In the genomic region with DNA sequence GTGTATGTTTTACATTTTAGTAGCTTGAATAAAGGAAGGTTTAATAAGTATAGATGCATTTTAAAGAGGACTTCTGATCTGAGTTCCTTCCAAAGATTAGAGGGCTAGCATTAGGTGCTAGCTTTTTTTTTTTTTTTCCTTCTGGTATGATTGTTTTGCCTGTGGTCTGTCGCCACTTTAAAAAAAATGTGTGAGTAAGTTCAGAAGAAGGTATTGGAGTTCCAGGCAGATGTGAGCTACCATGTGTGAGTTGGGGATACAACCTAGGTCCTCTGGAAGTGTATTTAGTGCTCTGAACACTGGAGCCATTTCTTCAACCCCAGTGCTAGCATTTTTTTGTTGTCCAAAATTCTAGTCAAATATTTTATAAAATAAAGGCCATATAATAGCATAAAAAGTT, we compare ENCODE assay signal across 31 mouse cellular contexts.
"Had no signal": no experiment of that assay in that cellular context is flagged by ENCODE, and none has a peak within 500 bp of the region (broad histone marks: within the 10 kb centered on the region; RNA-seq: fewer than 3 reads in every experiment).

No protein-coding gene starts in this region.

- H3K4me1 ChIP-seq: heart, embryonic 12.5 days; heart, embryonic 13.5 days; heart, embryonic 15.5 days; hindbrain, embryonic 10.5 days; hindbrain, embryonic 12.5 days; hindbrain, embryonic 13.5 days; hindbrain, embryonic 15.5 days; intestine, embryonic 15.5 days; kidney, embryonic 15.5 days had no signal

- H3K36me3 ChIP-seq: heart, embryonic 12.5 days; heart, embryonic 13.5 days; heart, embryonic 15.5 days; hindbrain, embryonic 10.5 days; hindbrain, embryonic 12.5 days; hindbrain, embryonic 13.5 days; hindbrain, embryonic 15.5 days; intestine, embryonic 15.5 days; kidney, embryonic 15.5 days had no signal

- H3K4me3 ChIP-seq: heart, embryonic 12.5 days; heart, embryonic 13.5 days; heart, embryonic 15.5 days; hindbrain, embryonic 10.5 days; hindbrain, embryonic 12.5 days; hindbrain, embryonic 13.5 days; hindbrain, embryonic 15.5 days; intestine, embryonic 15.5 days; kidney, embryonic 15.5 days; layer of hippocampus, adult 2 months; left cerebral cortex, adult 2 months had no signal

- H3K27me3 ChIP-seq: heart, embryonic 12.5 days; heart, embryonic 13.5 days; heart, embryonic 15.5 days; hindbrain, embryonic 12.5 days; hindbrain, embryonic 13.5 days; hindbrain, embryonic 15.5 days; intestine, embryonic 15.5 days; kidney, embryonic 15.5 days had no signal

- DNase-seq: heart, postnatal 10 days; heart, postnatal 14 days; heart, postnatal 36 days; heart, postnatal 4 days; kidney, adult 11 months; kidney, adult 18-20 months; kidney, adult 2 months; kidney, adult 8-10 months; kidney, adult 9 months; kidney, postnatal 10 days; kidney, postnatal 14 days; kidney, postnatal 25 days; kidney, postnatal 36 days; kidney, postnatal 4 days; layer of hippocampus, adult 9-11 months; layer of hippocampus, postnatal 36 days had no signal

- H3K9ac ChIP-seq: heart, embryonic 12.5 days; heart, embryonic 13.5 days; heart, embryonic 15.5 days; hindbrain, embryonic 12.5 days; hindbrain, embryonic 13.5 days; hindbrain, embryonic 14.5 days; hindbrain, embryonic 15.5 days; intestine, embryonic 15.5 days; kidney, embryonic 15.5 days had no signal

- H3K9me3 ChIP-seq: heart, embryonic 12.5 days; heart, embryonic 13.5 days; heart, embryonic 15.5 days; hindbrain, embryonic 10.5 days; hindbrain, embryonic 12.5 days; hindbrain, embryonic 13.5 days; hindbrain, embryonic 15.5 days; intestine, embryonic 15.5 days; kidney, embryonic 15.5 days had no signal

- H3K4me2 ChIP-seq: heart, embryonic 11.5 days; heart, embryonic 12.5 days; heart, embryonic 13.5 days; heart, embryonic 15.5 days; hindbrain, embryonic 12.5 days; hindbrain, embryonic 13.5 days; hindbrain, embryonic 14.5 days; hindbrain, embryonic 15.5 days; intestine, embryonic 15.5 days; kidney, embryonic 15.5 days had no signal

- H3K27ac ChIP-seq: heart, embryonic 13.5 days; heart, embryonic 15.5 days; hindbrain, embryonic 10.5 days; hindbrain, embryonic 12.5 days; hindbrain, embryonic 13.5 days; hindbrain, embryonic 14.5 days; hindbrain, embryonic 15.5 days; hindbrain, postnatal 0 days; intestine, embryonic 15.5 days; kidney, embryonic 15.5 days; kidney, postnatal 0 days; layer of hippocampus, adult 2 months; left cerebral cortex, adult 2 months had no signal
